Mouse (Mus musculus) cerebellum, postnatal 36 days (tissue): ENCODE measurements at regions not wholly inside any gene's neighbourhood (a gene's known extent, or its start where the extent isn't known, plus 50 kb on each side); places are given as distances from the start of the nearest gene placed in this dataset.
"Not testable (repeated sequence)": the region's sequence is repeated elsewhere in the genome, so short reads cannot be mapped to it uniquely, and the experiment has no call there.

ENCODE experiments used
- DNase-seq, 2 experiments: peaks; one replicate each; pipeline ENCODE4 v3.0.0; 2021 to 2022; ENCODE audit warnings: mixed read lengths in 2 of 2

DNA sequence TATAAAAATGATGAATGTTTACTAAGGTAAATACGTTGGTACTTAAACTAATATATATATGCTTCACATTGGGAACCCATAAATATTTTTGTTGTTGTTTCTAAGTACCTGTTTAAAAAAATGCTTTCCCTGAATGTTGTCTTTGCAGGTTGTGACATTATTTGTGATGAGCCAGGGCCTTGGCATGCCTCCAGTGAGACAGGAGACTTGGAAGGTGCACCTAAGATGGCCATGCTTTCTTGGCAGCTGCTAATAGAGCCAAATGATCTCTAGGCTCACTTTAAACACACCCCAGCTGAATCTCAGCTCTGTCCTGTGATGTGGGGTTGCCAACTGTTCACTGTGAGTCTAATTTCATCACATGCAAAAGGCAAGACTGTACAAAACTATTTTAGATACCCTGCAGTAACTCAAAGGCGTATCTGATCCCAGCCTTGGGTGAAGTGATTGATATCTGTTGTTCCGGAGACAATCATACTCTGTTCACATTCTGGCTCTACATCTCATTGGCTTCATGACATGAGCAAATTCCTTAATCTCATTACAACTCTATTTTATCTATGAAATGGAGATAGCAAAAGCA, 197.8 kb upstream of the P2ry1 start:
- DNase-seq, result no peak

DNA sequence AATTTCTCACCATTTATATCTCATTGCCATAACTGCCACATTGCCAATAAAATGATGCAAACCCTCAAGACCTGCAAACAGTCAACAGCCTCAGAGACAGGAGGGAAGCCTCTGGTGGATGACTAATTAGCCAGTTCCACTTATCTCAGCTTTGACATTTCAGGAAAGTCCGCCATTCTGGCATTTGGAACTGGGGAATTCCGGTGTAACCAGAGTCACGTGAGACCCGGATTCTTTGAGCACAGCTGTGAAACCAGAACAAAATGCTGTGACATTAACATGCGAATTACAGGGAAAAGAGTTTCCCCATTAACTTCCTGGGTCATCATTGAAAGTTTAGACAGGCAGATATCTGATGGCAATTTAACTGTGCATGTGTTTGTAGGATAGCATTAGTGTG, 190.7 kb upstream of the P2ry1 start:
- no peak for DNase-seq

DNA sequence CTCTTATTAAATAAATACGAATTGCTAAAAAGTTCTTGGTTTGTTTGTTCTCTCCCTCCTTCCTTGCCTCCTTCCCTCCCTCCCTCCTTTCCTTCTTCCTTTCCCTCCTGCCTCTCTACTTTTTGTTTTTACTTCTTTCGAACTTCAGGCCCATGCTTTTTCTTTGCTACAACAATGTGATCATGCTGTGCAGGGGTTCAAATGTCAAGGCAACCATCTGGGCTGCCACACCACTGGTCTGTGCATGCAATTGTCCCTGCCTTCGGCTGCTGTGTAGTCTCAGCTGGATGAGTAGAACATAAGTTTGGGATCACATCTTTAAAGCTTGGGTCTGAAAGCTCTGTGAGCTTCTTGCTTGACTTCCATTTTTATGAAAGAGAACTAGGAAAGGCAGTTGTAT, 189.1 kb upstream of the P2ry1 start:
- no peak for DNase-seq

DNA sequence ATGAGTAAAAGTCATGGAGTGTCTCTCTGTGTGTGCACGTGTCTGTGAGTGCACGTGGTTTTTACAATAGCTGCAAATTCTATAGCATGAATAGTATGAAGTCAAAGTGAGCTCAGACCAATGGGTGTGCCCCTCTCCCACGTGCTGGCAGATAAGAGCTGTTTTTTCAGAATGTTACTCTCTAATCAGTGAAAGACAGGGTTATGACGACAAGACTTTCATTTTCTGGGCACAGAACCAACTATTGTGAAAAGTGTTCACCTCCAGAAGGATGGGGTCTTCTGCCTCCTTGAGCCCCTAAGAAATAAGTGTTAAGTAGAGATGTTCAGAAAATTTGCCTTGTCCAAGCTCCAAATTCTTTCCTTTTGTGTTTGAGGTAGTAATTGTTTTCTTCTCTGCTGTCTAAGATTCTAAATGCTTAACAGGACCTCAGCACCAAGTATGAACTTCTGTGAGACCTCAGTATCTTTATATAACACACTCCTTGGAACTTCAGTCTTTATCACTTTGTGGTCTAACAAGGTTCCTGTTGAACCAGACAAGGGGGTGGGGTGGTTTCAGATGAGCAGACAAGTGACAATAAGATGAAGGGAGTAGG, 182.8 kb upstream of the P2ry1 start:
- DNase-seq, result no peak

DNA sequence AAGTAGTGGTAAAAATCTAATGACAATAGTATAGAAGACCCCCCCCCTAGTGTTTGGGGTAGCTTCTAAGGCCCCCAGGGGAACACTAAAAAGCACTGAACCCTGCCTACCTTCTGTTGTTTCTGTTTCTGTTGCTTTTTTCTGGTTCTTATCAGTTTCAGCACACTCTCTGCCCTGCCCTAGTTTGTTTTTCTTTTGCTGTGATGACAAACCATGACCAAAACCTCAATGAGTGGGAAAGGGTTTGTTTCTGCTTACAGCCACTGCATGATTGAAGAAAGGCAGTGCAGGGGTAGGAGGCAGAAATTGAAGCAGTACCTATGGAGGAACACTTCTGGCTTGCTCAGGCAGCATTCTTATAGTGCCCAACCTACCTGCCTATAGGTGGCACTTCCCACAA, 181.1 kb upstream of the P2ry1 start:
- DNase-seq, result no peak

DNA sequence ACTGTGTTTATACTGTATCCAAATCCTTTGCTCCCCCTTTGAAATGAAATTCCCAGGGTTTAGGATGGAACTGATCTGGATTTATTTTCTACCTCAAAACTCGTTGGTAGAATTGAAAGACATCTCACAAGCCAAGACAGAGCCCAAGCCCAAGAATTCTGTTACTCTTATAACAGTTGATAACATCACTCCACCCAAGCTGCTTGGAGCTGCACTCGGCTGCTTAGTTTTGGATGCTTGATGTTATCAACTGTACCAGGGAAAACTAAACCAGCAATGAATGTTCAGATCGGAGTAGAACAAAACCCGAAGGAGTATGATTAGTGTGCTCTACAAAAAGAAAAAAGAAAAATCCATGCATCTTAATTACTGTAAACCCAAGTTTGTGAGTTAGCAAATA, 175.8 kb upstream of the P2ry1 start:
- DNase-seq, result no peak

DNA sequence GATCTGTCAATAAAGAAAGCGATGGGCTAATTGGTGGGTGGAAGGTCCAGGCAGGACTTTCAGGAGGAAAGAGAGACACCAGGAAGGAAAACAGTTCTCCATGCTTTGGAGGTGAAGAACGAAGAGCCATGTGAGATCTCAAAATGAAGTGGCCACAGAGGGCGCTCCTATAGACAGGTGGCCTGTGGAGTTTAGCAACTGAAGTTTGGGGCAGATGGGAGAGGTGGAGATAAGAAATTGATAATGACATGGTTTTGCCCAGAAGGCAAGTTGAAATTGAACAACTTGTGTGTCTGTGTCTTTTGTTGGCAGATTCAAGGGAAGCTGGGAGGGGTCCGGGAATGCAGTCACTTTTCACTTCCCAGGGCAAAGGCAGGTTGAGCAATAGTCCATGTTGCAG, 170.2 kb upstream of the P2ry1 start:
- DNase-seq, result no peak

DNA sequence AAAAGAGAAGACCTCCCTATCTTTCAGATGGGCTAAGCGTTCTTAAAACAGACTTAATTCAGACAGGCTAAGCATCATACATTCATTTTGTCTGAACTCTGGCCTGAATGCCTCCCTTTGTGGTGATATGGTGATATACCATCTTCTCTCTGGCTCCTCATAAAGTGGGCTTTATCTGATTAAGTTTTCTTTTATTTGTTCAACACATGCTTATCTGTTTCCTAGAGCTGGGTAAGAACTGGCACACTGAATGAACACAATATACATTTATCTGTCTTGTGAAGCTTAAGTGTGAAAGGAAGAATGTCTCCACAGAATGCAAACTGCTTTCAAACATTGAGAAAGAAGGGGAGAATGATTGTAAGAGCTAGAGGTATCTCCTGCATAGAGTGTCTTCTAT, 160.7 kb upstream of the P2ry1 start:
- no peak for DNase-seq

DNA sequence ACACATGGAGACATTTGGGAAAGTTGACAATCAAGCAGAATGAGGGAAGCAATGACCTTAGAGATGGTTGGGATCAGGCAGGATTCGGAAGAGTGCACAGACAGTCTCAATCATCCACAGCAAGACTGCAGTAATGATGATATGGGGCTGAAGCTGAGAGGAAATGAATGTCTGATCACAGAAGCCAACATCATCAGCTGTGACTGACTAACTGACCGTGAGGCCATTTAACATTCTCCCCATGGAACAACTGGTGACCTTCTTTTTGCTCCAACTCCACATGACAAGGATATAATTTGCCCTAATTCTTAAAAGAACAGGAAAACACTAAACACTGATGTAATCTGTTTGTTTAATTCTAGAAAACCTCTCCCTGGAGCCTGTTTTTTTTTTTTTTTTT, 157.3 kb upstream of the P2ry1 start:
- DNase-seq, result no peak

DNA sequence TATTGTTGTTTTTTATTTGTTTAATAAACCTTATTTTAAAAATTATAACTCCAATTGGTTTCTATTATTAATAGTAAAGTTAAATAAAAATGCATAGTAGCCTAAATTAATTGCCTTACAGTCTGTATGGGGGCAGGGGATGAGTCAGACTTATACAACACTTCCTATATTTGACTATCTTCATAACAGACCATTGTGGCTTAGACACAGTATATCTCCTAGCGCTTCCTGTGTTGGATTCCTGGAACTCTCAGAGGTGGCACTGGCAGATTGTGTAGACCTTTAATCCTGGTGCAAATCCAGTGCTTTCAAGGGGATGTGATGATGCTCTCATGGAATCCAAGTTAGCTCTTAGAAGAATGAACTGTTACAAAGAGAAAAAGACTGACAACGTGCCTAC, 154.2 kb upstream of the P2ry1 start:
- DNase-seq, result no peak

DNA sequence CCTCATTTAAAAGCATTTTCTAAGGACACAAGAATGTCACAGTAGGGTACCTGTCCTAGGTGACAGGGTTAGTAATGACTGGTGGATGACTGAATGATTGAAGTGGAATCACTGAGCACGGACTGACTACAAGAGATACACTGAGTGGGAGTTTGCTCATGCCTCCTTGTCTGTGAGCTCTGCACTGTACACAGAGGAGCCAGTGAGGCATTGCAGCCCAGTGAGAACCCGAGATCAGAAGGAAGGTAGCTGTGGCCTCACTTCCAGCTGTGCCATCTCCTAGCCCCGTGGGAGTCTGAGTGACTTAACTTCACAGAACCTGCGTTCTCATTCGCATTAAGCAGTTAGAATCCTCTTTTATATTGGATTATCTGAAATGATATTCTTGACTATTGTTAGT, 148.8 kb upstream of the P2ry1 start:
- no peak for DNase-seq

DNA sequence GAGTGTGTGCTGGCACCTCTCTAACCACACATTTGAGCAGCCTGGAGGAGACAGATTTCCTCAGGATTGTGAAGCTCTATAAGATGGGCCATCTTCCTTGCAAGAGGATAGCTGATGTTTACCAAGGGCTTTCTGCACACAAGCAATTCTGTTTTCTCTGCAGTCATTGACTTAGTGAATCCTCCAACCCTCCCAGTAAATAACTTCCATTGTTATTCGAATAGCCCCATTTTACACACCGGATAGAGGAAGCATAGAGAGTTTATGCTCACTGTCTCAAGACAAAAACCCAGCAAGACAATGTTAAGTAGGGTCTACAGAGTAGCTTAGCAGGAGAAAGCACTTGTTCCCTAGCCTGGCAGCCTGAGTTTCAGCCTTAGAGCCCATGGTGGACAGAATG, 146.9 kb upstream of the P2ry1 start:
- DNase-seq, result no peak

DNA sequence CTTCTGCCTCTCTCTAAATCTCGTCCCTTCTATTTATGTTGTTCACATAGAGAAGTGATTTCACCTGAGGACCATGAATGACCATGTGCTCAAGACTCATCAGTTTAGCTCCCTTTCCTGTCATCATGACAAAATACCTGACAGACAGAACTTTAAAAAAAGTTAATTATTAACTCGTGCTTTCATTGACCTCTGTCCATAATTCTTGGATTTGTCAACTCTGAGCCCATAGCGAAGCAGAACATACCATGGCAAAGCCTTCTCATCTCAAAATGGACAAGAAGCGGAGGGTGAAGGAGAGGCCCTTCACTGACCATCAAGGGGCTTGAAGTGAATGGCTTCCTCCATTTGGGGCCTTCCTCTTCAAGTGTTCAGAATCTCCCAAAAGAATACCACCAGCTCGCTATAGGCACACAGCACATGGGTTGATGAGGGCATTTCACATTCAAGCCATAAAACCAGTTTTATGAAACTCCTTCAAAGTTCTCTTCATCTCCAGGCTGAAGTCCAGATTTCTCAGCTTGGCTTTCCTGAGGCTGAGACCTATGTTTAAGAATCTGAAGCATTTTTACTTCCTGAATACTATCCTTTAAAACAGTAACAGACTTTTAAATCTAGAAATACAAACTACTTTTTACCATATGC, 144.0 kb upstream of the P2ry1 start:
- DNase-seq, result no peak

DNA sequence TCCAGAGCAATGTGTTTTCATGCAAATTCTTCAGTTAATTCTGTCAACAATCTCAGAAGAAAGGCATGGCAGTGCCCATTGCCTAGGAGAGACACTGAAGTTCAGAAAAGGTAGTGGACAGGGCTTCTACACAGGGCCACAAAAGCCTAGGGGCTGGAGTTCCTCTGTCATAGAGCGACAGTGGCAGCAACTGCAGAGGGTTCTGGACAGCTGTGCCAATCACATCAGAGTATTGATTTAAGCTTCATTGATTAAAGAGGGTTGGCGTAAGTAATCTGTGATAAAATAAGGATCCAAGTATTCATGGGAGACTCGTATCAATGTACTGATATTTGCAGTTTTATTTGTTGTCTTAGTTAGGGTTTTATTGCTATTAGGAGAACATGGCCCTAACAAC, 143.5 kb upstream of the P2ry1 start:
- no peak for DNase-seq

DNA sequence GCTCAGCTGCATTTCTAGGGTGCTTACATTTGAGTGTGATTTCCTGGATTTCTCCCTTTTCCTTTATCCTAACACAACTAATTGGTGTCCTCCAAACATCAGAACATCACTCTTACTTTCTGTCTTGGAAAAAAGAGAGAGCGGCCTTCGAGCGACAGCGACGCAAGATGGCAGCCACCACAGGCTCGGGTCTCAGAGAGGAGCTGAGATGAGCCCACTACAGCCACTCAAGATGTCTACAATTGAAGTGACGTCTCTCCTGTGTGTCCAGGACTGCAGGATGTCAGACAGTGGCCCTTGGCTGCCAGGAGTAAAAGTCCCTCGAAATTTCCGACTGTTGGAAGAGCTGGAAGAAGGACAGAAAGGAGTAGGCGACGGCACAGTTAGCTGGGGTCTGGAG, 125.7 kb upstream of the P2ry1 start:
- not testable (repeated sequence) for DNase-seq

DNA sequence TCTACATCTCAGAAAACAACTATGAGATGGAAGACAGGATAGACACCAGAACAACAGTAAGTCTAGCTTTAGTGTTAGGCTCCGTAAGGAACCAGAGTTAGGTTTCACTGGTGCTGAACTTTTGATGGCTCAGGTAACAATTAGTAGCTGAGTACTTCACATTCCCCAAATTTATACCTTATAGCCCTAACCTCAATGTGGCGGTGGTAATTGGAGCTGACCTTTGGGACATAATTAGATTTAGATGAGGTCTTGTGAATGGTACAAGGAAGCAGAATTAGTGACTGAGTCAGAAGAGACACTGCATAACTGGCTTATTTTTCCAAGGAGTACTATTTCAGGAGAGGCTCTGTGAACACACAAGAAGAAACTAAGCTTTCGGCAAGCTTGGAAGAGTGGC, 123.7 kb upstream of the P2ry1 start:
- no peak for DNase-seq

DNA sequence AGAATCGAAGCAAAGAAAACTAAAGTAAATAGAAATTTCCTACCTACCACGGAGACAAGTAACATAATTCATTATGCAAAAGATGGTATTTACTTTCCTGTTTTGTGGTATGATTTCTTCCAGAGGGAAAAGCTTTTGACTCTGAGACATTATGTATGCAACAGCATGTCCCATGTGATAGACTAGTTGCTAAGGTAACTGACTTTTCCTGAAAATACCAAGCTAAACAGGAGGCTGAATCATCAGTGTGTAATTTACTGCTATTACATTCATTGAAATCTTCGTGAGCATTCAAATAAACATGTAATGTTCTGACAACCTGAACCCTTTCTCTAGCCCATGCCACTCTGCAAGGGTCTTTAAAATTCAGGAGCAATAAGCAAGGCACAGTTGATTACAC, 118.6 kb upstream of the P2ry1 start:
- DNase-seq, result no peak

DNA sequence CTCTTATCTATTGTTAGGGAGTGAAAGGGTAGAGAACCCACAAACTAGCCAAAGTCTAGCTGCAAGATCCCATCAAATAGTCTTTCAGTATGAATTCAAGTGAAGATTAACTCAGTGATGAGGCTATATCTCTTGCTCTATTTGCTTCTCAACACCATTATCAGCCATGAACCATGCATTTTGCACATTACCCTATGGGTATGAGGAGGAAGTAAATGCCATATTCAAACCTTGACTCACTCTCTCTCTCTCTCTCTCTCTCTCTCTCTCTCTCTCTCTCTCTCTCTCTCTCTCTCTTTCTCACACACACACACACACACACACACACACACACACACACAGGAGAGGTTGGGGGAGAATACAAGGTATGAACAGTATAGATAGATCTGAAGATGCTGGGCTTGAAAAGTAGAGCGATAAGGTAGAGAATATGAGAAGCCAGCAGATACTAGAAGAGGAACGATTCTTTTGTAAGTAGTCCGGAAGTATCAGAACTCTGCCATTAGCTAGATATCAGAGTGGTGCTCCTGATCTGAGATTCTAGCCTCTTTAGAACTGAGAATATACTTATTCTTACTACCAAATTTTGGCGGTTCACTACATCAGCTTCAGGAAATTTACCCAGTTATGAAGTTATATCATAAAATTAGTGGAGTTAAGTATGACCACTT, 113.3 kb upstream of the P2ry1 start:
- no peak for DNase-seq

DNA sequence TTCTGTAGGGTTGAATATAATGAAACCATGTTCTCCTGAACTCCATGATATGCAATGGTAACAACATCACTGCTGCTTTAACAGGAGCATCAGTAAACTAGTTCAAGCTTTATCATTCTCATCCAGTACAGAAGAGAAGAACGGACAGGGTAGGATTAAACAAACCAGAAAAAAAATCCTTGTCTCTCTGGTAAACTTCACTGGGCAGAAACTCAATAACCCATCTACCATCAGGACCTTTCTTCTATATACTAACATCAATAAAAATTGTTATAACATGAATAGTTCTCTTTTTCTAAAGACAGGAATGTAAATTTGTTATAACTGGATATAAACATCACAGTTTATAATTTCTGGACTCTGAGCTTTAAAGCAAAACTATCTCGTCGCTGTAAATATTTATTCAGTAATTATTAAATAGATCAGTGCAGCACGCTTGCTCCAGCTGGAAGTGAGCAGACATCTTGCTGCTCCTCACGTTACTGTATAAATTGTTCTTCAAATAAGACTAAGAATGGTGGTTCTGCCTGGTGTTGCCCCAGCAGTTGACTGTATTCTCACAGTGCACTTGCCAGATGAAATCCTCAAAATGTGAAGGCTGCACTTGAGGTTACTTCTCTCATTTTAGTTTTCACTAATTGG, 104.8 kb upstream of the P2ry1 start:
- no peak for DNase-seq

DNA sequence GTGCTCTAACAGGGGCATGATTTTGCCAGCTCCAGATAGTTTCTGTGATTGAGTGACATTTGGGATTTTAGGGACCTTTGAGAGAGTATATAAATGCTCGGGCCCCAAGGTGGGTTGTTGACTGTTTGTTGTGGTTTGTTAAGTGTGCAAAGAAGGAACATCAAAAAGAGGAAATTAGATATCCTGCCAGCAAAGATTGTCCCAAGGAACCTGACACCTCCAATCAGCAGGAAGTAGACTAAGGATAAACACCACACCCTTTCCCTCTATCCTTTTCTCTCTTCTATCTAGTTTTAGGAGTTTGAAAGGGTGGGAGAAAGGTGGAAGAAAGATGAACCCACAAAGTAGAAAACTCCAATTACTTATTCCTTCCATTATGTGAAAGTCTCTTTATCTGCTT, 103.9 kb upstream of the P2ry1 start:
- DNase-seq, result no peak

DNA sequence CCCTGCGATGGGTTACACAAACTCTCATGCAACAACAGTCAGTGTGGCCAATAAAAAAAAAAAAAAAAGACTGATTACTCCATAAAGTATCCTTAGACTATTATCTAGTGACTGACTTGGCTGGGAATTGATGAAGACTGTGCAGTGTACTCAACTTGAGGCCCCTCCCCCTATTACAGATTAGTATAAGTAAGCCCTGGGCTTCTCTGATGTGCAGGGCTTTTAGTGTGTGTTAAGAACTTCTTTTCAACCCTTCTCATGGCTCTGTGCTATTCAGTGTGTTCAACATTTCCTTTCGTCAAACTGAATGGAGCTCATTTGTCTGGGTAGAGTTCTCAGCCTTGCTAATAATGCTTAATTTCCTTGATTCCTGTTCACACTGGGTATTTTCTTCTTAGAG, 101.0 kb upstream of the P2ry1 start:
- DNase-seq, result no peak

DNA sequence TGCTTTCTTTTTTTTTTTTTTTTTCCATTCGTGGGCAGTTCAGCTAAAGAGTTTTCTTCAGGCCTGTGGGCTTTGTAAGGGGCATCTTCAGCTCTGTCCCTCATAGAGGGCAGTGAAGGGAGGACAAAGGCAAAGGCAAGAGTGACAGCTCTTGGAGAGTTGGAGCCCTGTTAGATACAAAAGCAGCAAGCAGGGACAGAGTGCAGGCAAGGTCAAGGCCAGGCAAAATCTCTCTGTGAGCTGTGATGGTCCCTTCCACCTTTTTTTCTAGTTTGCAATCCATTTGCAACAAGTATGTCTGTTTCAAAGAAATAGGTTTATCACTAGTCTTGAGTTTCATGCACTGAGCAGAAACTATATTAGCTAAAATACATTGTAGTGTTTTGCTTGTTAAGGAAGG, 86.2 kb upstream of the P2ry1 start:
- no peak for DNase-seq

DNA sequence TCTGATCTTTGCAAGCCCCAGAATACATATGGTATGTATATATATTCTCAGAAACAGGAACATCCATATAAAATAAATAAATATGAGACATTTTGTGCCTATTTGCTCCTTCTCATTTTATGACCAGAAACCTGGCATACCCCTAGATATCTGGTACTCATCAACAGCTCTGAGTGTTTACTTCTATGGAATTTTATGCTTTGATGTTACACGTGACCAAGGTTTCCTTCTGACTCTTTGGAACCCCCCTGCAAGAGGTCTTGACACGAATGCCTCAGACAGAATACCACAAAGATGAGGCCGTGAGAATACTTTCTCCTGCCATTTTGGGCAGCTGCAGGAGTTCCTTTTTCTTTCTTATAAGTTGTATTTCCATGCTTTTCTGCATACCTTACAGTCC, 85.3 kb upstream of the P2ry1 start:
- DNase-seq, result no peak

DNA sequence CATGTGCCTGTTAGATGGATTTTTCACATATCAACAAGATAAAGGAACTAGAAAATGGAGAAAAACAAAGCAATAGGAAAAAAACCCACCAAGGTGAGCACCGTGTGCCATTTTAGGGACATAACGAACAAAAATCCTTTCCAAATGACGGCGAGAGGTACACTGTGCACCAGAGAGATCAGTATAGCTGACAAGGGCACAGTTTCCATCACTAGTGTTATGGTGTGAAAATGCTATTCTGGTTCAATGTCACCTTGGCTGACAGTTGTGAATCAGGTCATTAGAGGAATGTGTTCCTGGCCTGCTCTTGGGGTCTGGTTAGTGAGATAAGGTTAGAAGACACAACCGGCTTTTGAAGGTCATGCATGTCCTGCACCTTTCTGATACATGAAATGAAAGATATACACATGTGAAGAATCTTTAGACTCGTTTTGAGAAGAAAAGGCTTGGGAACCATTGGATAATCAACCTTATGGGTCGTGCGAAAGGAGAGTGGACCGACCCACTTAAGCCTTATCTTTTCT, 76.5 kb upstream of the P2ry1 start:
- DNase-seq, result no peak
